Mouse (Mus musculus): ENCODE measurements at regions not wholly inside any gene's neighbourhood (a gene's known extent, or its start where the extent isn't known, plus 50 kb on each side); places are given as distances from the start of the nearest gene placed in this dataset.

GRCm38 (mm10) chr1:61135597-61136545 is 158.1 kb downstream of the Icos start:
- no peak for DNase-seq (ENCODE audit: low spot score in 2 of 2)

- DNase-seq (ENCODE audit: low spot score in 2 of 2) = no peak
These were observed 159.6 kb downstream of the Icos start for GRCm38 (mm10) chr1:61137210-61137885.

GRCm38 (mm10) chr1:61137954-61138353 is 160.2 kb downstream of the Icos start:
- no peak for DNase-seq (ENCODE audit: low spot score in 2 of 2)

GRCm38 (mm10) chr1:61139291-61139983 is 161.7 kb downstream of the Icos start:
- peak; percentile 10 to 13 for DNase-seq (ENCODE audit: low spot score in 2 of 2)

GRCm38 (mm10) chr1:61139984-61140648 is 162.4 kb downstream of the Icos start:
- DNase-seq (ENCODE audit: low spot score in 2 of 2) = no peak

- DNase-seq (ENCODE audit: low spot score in 2 of 2) = no peak
These were observed 163.3 kb downstream of the Icos start for GRCm38 (mm10) chr1:61140870-61141591.

GRCm38 (mm10) chr1:61141592-61141930 is 163.8 kb downstream of the Icos start:
- no peak for DNase-seq (ENCODE audit: low spot score in 2 of 2)

- peak in 1 of 2 experiments; percentile 9 for DNase-seq (ENCODE audit: low spot score in 2 of 2)
These were observed 164.2 kb downstream of the Icos start for GRCm38 (mm10) chr1:61141952-61142351.

- DNase-seq (ENCODE audit: low spot score in 2 of 2) = no peak
These were observed 165.5 kb downstream of the Icos start for GRCm38 (mm10) chr1:61143030-61143753.

GRCm38 (mm10) chr1:61143754-61144066 is 166.0 kb downstream of the Icos start:
- no peak for DNase-seq (ENCODE audit: low spot score in 2 of 2)

- DNase-seq (ENCODE audit: low spot score in 2 of 2) = no peak
These were observed 167.3 kb downstream of the Icos start for GRCm38 (mm10) chr1:61145013-61145412.

- DNase-seq (ENCODE audit: low spot score in 2 of 2) = no peak
These were observed 167.8 kb downstream of the Icos start for GRCm38 (mm10) chr1:61145572-61145971.

GRCm38 (mm10) chr1:61146222-61146723 is 168.5 kb downstream of the Icos start:
- DNase-seq (ENCODE audit: low spot score in 2 of 2) = no peak

- DNase-seq (ENCODE audit: low spot score in 2 of 2) = peak in 1 of 2 experiments; percentile 27
These were observed 174.0 kb downstream of the Icos start for GRCm38 (mm10) chr1:61151742-61152141.

- no peak for DNase-seq (ENCODE audit: low spot score in 2 of 2)
These were observed 174.4 kb downstream of the Icos start for GRCm38 (mm10) chr1:61152157-61152556.

GRCm38 (mm10) chr1:61154216-61154615 is 176.5 kb downstream of the Icos start:
- DNase-seq (ENCODE audit: low spot score in 2 of 2) = no peak

GRCm38 (mm10) chr1:61157271-61157670 is 179.5 kb downstream of the Icos start:
- DNase-seq (ENCODE audit: low spot score in 2 of 2) = no peak

GRCm38 (mm10) chr1:61160505-61160904 is 182.8 kb downstream of the Icos start:
- no peak for DNase-seq (ENCODE audit: low spot score in 2 of 2)

- no peak for DNase-seq (ENCODE audit: low spot score in 2 of 2)
These were observed 186.5 kb downstream of the Icos start for GRCm38 (mm10) chr1:61164271-61164670.

GRCm38 (mm10) chr1:61171941-61172340 is 194.2 kb downstream of the Icos start:
- DNase-seq (ENCODE audit: low spot score in 2 of 2) = peak in 1 of 2 experiments; percentile 5

Measured in gastrocnemius, adult 8-10 months (tissue).